Mouse (Mus musculus) lung, embryonic 16.5 days (tissue): ENCODE measurements around the gene Rnf152. TPM values are rescaled to one million over a fixed set of nuclear protein-coding genes. Genes with fewer than 3 reads are reported as not detected.

Experiments
- ATAC-seq: fragments of 200-750 bp; cut with Nextera tagmentation; 2 replicates; pipeline ENCODE4 v1.8.0; 2017; ENCODE audit warnings: low read depth, mild to moderate bottlenecking, moderate library complexity
- H3K27ac ChIP-seq: fragments of 300-500 bp; sonication (generic); 2 replicates; pipeline ENCODE4 v1.5.1; 2014; ENCODE audit warnings: mild to moderate bottlenecking, control low read depth, low read length
- H3K27me3 ChIP-seq: fragments of 300-500 bp; sonication (generic); 2 replicates; pipeline ENCODE4 v1.6.1; 2014; ENCODE audit warnings: low read depth, low read length, mixed read lengths; ENCODE audit not compliant: control insufficient read depth, insufficient read depth
- H3K36me3 ChIP-seq: fragments of 300-500 bp; sonication (generic); 2 replicates; pipeline ENCODE4 v1.6.1; 2014; ENCODE audit warnings: low read length; ENCODE audit not compliant: control insufficient read depth, insufficient read depth
- H3K4me1 ChIP-seq: fragments of 300-500 bp; sonication (generic); replicated peaks from 2 replicates; pipeline ENCODE4 v1.6.1; 2014; ENCODE audit warnings: low read length, mixed read lengths; ENCODE audit not compliant: control insufficient read depth, insufficient read depth
- H3K4me2 ChIP-seq: fragments of 300-500 bp; sonication (generic); 2 replicates; pipeline ENCODE4 v1.6.1; 2014; ENCODE audit warnings: low read depth, low read length, control low read depth
- H3K4me3 ChIP-seq: fragments of 300-500 bp; sonication (generic); 2 replicates; pipeline ENCODE4 v1.5.1; 2014; ENCODE audit warnings: mild to moderate bottlenecking, low read length, control low read depth
- H3K9ac ChIP-seq: fragments of 300-500 bp; sonication (generic); 2 replicates; pipeline ENCODE4 v1.6.1; 2014; ENCODE audit warnings: low read length, control low read depth
- H3K9me3 ChIP-seq: fragments of 300-500 bp; sonication (generic); 2 replicates; pipeline ENCODE4 v1.6.1; 2016; ENCODE audit warnings: low read length; ENCODE audit not compliant: control insufficient read depth
- WGBS: fragments of 180-500 bp; shearing (Covaris S2); extraction: QIAGEN DNeasy Blood & Tissue Kit; methylation state at CpG from one replicate; pipeline ENCODE4 v1.1.7; 2014; 5-methylcytosine and 5-hydroxymethylcytosine counted together
- polyA plus RNA-seq: library from polyadenylated mRNA; unstranded; fragments of >200 nt; fragmentation: Nextera tagmentation; extraction: Ambion mirVana; gene quantifications from 2 replicates; pipeline ENCODE4 v1.2.1, GENCODE M21; 2015

Rnf152 gene
- polyA plus RNA-seq, 1 experiment from 2014 or later: 1.0 TPM

DNA sequence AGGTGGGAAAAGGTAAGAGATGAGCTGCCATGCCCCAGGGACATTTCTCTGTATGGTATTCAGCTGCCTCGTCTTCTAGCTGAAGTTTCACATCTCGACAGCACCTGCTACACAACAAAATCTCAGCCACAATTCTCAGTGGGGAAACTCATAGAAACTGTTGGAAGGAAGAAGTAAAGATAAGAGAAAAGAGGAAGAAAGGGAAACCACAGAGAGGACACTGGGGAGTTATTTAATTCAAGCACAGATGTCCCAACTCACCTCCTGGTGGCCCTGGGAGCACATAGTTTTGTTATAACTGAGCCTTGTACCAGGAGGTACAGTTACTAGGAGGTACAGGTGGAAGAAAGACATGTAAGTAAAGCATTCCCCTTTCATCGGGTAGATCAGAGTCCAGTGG is 99.3 kb downstream of the Rnf152 start:
- Histone ChIP-seq H3K27ac (no peak overlapping the region), H3K4me3 (no peak overlapping the region), H3K36me3 (no peaks in the 10 kb centered on the region), H3K4me2 (no peak overlapping the region), H3K27me3 (no peaks in the 10 kb centered on the region), H3K4me1 (no peaks in the 10 kb centered on the region), H3K9me3 (no peaks in the 10 kb centered on the region), H3K9ac (no peak overlapping the region)
- 79% methylated on average over 3 of the region's 3 CpGs for WGBS
- no peak for ATAC-seq

DNA sequence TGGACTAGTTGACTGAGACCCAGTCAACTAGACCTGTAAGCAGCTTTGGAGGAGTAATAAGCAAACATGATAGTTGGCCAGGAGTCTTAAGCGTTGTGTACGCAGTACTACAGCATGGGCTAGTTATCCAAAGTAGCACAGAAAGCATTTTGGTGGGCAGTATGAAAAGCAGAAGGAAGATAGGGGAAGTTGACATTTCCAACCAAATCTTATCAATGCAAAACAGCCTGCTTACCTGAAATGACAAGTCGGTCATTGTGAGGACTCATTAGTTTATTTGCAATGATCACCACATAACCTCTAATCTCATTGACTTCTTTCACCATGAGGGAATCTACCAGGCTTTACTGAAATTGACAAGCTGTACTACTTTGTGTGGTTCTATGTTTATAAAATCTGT is 107.3 kb downstream of the Rnf152 start:
- Histone ChIP-seq H3K9me3 (no peaks in the 10 kb centered on the region), H3K27ac (no peak overlapping the region), H3K27me3 (no peaks in the 10 kb centered on the region), H3K4me2 (no peak overlapping the region), H3K4me3 (no peak overlapping the region), H3K36me3 (no peaks in the 10 kb centered on the region), H3K4me1 (no peaks in the 10 kb centered on the region), H3K9ac (no peak overlapping the region)
- WGBS: 91% methylated on average over 3 of the region's 3 CpGs
- ATAC-seq: no peak

DNA sequence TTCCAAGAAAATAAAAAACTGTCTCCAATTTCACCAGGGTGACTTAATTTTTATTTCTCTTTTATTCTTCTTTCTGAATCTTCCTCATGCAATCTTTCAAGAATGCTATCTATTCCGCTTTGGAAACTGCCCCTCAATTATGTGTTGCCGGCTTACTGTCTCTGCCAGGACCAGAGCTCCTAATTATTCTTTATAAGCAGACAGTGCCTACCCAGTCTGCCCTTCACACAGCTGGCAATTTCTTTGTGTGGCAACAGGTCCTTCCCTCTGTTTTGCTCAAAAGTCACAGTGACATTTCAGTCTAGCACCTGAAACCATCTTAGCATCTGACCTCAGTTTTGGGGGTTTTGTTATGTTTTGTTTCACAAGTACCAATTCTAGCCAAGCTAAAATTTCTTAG is 109.9 kb downstream of the Rnf152 start:
- H3K4me1 ChIP-seq: no peaks in the 10 kb centered on the region
- 76% methylated on average over 2 of the region's 2 CpGs for WGBS
- H3K4me2 ChIP-seq: no peak overlapping the region
- no peaks in the 10 kb centered on the region for H3K9me3 ChIP-seq
- H3K36me3 ChIP-seq: no peaks in the 10 kb centered on the region
- no peak overlapping the region for H3K4me3 ChIP-seq
- H3K9ac ChIP-seq: no peak overlapping the region
- no peaks in the 10 kb centered on the region for H3K27me3 ChIP-seq
- H3K27ac ChIP-seq: no peak overlapping the region
- no peak for ATAC-seq

DNA sequence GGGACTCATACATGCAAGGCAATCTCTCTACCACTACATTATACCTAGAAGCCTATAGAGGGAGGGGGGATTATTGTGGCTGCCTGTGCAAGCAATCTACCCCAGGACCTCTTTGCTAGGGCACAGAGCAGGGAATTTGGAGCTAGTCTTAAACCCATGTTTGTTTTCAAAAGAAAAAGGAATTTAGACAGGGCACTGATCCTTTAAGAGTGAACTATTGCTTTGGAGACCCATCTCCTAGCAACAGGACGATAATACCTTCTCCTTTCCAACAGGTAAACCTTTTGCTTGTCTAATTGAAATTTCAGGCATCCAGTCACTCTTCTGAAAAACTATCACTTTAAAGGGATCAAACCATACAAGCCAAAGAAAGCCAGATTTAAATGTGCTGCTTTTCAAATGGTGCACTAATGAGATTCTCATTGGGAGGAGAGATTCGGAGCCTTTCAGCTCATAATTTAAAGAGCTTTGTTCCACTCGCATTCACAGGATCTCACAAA is 110.4 kb downstream of the Rnf152 start:
- H3K4me2 ChIP-seq: no peak overlapping the region
- WGBS: 62% methylated on average over 3 of the region's 3 CpGs
- no peak overlapping the region for H3K4me3 ChIP-seq
- no peaks in the 10 kb centered on the region for H3K4me1 ChIP-seq
- no peak overlapping the region for H3K9ac ChIP-seq
- no peaks in the 10 kb centered on the region for H3K9me3 ChIP-seq
- no peaks in the 10 kb centered on the region for H3K27me3 ChIP-seq
- H3K36me3 ChIP-seq: no peaks in the 10 kb centered on the region
- ATAC-seq: no peak
- no peak overlapping the region for H3K27ac ChIP-seq

DNA sequence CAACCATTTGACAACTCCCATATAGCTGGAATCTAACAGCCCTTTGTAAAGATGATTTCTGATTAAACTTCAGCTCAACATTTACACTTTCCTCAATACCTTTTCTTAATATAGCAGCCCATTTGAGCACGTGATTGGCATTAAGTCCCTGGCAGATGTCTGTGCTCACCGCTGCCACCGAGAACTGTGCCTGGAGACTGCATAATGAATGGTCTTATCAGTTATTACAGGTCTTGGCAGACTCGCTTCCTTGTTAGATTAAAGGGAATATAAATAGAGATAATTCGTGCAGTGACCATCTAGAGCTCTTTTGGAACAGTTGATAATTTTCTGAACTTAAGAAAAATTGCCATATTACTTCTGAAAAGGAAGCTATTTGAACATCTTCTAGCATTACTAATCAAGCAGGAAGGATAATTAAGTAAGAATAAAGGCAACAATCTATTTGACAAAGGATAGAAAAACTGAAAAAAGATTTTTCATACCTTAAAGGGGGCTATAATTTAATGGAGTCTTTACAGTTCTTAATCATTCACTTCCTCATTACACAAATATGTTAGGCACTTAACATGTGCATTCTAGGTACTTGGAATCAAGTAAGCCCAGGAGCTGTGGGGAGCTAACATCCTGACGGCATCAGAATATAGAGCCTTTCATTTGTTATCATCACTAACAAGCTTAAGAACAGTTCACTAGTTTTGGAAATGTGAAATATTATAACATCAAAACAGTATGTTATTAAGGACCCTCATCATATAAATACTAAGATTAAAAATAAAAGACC is 113.0 kb downstream of the Rnf152 start:
- ATAC-seq: no peak
- H3K36me3 ChIP-seq: no peaks in the 10 kb centered on the region
- no peak overlapping the region for H3K4me2 ChIP-seq
- no peaks in the 10 kb centered on the region for H3K4me1 ChIP-seq
- 35% methylated on average over 6 of the region's 6 CpGs for WGBS
- H3K27ac ChIP-seq: no peak overlapping the region
- H3K9ac ChIP-seq: no peak overlapping the region
- H3K27me3 ChIP-seq: no peaks in the 10 kb centered on the region
- H3K4me3 ChIP-seq: no peak overlapping the region
- no peaks in the 10 kb centered on the region for H3K9me3 ChIP-seq

DNA sequence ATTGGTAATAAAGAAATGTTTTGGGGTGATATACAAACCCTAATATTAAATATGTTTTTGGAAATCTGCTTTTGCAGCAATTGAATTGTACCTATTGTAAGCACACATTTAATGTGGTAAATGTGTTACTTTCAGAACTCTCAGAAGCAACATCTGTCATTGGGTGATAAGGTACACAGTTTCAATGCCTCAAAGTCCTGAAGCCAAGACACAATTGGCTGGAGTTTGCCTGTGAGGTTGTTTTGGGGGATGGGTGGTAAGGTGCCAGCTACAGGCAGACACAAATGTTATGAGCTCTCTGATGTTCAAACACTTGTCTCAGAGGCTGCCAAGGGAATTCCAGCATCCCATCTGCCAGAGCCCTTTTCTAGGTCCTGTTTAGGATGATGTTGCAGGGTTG is 116.3 kb downstream of the Rnf152 start:
- H3K4me3 ChIP-seq: no peak overlapping the region
- no peaks in the 10 kb centered on the region for H3K9me3 ChIP-seq
- ATAC-seq: no peak
- no peaks in the 10 kb centered on the region for H3K27me3 ChIP-seq
- no peak overlapping the region for H3K9ac ChIP-seq
- H3K36me3 ChIP-seq: no peaks in the 10 kb centered on the region
- no peaks in the 10 kb centered on the region for H3K4me1 ChIP-seq
- no peak overlapping the region for H3K4me2 ChIP-seq
- H3K27ac ChIP-seq: no peak overlapping the region
